Mouse (Mus musculus): Measurements from ENCODE around the gene Mad1l1.

Mad1l1 gene

DNA sequence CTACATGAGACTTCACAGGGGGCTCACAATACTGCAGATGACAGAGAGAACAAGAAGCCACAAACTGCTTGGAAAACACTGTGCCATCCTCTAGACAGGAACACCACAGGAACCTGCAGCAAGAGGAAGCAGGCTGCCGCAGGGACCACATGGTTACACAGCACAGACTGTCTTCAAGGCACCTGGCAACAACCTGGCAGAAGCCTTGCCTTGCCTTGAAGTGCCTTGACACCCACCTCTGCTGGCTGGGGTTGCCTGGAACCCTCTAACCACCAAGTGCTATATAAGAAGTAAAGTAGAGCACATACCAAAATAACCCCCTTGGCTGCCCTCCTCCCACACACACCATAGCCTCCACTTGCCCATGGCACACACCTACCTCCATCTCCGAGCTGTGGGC lies 177.8 kb downstream of the Mad1l1 start:
- peak; percentile 29 to 34 for DNase-seq (ENCODE audit: low spot score in 2 of 2)

- DNase-seq (ENCODE audit: low spot score in 2 of 2): no peak
These were observed 180.0 kb downstream of the Mad1l1 start for GRCm38 (mm10) chr5:140141336-140141735.

DNA sequence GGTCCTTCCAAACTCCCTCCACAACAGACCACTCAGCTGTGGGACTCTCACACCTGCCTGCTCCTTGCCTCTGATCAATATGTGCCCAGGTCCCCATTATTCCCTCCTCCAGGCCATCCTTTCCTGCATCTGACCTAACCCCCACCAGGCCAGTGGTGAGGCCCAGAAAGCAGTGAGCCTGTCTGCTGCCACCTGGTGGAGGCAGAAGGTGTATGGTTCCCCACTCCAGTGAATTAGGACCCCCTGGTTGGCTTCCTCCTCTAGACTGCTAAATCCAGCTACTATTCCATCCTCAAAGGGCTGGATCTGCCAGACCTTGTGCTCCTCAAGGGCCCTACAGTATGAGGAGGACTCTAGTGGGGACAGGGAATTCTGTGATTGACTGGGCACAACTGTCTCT lies 181.1 kb downstream of the Mad1l1 start:
- DNase-seq (ENCODE audit: low spot score in 2 of 2): peak; percentile 27 to 70

DNA sequence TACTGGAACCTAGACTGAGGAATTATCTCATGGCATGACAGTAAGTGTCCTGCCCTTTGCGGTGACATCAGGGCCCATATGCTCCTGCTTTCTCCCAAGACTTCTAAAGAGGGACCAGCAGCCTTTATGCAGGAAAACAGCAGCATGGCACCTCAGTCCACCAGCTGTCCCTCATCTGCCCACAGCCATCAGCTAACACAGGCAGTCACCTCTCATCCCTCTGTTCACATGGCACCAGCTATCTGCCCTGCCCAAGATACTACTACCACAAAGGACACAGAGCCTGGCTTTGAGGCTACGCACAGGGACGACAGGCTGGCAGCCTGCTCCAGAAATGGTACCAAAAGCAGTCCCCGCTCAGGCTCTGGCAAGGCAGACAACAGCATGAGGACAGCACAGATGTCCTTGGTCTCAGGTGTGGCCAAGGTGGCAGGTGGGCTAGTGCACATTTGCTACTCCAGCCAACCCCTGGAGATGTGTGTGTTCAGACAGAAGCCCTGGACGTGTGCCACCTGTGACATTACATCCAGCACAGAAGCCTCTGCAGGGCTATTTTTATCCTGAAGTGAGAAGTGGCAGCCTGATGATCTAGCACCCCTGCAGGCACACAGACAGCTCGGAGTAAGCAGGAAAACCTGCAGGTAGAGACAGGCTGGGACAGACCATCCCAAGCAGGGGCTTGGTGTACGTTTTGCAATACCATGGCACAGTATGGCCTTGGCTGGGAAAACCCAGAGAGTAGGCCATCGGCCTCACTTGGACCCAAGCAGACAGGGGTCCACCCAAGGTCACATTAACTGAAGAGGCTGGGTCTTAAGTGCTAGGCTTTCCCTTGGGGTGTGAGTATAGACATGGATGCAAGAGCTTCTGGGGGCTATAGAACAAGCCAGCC lies 185.4 kb downstream of the Mad1l1 start:
- DNase-seq (ENCODE audit: low spot score in 2 of 2): no peak

- DNase-seq (ENCODE audit: low spot score in 2 of 2): no peak
These were observed 187.3 kb downstream of the Mad1l1 start for GRCm38 (mm10) chr5:140134021-140134420.

DNA sequence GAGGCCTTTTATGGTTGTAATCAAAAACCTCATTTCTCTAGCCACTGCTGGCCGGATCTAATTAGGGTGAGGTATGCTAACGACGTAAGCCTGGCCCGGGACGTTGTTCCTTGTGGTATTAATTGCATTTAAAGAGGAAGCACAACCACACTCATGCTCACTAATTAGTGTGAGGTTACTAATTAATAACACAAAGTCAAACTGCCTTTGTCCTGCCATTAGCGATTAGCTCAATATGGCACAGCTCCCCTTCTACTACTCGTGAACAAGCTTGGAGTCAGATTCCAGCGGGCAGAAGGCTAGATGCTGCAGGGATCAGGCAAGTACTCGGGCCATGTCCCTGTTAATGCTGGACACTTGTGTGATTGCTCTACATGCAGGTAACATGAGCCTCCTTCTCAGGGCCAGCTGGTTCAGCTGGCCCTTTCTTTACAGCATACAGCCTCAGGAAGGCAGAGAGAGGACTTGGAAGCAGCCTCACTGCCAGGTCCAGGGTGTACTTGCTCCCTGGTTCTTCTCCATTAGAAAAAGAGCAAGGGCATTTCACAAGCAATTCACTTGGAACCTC lies 192.9 kb downstream of the Mad1l1 start:
- DNase-seq (ENCODE audit: low spot score in 2 of 2): no peak

GRCm38 (mm10) chr5:140127981-140128380 lies 193.4 kb downstream of the Mad1l1 start:
- DNase-seq (ENCODE audit: low spot score in 2 of 2): no peak

GRCm38 (mm10) chr5:140124626-140125025 lies 196.7 kb downstream of the Mad1l1 start:
- DNase-seq (ENCODE audit: low spot score in 2 of 2): no peak

- DNase-seq (ENCODE audit: low spot score in 2 of 2): no peak
These were observed 197.5 kb downstream of the Mad1l1 start for GRCm38 (mm10) chr5:140123640-140124366.

DNA sequence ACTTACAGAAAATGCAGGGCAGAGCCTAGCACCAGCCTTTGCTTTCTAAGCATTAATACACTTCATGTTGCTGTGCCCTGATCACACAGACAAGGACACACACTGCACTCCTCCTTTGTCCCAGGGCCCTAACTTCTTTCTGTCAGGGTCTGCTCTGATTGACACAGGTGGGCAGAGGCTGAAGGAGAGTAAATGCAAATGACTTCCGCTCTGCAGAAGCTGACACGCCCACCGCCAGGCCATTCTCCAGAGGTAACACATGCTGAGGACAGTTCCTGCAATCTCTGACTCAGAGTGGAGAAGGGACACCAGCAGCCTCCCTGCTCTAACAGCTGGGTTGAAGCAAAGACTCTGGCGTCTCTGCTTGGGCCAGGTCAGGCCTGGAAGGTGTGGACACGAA lies 198.2 kb downstream of the Mad1l1 start:
- DNase-seq (ENCODE audit: low spot score in 2 of 2): no peak

DNA sequence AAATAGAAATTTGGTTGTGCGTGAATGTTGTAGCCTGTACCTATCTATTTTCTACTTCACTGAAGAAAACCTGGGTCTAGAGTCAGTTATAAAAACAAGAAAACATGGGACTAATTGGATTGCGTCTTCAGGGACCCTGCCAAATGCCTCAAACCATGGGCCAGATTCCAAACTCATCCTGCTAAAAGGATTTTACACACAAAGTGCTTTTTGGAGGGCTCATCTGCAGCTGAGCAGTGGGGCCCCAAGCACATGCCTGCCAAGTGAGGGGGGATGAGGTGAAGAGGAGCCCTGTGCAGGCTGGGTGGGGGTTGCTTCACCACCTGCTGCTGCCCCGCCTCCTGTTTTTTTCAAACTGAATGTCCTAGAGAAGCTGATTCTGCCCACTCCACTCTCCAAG lies 199.4 kb downstream of the Mad1l1 start:
- peak; percentile 23 to 38 for DNase-seq (ENCODE audit: low spot score in 2 of 2)

DNA sequence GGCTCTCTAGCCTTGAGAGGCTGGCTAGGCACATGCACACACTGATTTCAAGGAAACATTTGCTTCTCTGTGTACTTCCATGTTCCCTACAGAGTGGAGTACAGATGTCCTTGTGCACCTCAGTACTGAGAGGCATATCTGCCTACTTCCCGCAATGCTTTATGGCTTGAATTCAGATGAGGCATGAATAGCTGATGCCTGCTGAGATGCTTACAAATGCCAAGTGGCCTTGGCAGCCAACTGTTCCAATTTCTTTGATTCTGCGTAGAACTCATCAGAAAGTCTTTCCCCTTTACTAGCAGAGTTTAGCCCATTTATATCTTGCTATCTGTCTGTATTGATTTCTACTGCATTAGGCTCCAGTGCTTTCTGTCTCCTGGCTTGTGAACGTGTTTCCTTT lies 202.4 kb downstream of the Mad1l1 start:
- no peak for DNase-seq (ENCODE audit: low spot score in 2 of 2)

DNA sequence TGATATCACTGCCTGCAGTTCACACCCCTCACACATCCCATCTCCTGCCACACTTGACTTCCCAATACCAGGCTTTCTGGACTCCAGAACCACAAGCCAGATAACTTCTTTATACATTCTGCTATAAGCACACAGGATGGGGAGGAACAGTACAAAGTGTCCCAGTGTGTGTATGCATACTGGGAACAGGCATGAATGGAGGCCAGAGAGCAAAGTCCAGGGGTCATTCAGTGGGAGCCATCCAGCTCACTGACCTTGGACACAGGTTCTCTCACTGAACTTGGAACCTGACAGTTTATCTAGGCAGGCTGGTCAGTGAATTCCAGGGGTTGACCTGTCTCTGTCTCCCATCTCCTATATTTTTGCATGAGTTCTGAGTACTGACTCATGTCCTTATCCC lies 203.4 kb downstream of the Mad1l1 start:
- no peak for DNase-seq (ENCODE audit: low spot score in 2 of 2)

DNA sequence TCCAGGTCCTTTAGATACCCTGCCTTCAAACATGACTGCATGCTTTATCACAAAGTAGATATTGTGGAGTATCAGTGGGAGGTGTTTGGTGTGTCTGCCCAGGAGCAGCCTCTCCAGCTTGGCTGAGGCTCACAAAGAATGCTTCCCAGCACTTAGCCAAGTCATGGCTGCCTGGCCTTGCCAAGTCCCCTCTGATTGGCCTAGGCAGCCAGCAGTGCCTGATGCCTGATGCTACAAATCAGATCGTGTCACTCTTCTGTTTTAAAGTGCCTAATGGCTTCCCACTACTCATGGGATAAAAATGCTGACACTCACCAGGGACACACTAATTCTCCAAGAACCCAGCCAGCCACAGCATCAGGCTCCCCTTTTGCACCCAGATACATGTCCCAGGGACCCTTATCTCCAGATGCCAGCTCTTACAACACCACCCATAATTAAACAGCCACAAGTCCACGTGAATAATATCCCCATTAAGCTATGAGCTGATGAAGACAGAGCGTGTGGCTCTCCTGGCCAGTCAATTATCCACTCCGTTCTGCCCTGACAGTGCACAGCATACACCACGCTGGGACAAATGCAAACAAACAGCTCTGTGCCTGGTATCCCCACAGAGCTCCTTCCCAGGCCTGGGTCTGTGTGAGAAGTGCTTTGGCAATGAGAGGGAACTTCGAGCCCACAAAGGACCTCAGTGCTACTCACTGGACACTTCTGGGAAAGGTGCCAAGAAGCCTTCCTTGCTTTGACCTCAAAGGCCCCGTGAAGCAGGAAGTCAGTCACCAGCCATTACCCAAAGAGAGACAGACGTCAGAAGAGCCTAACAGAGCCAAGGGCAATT lies 205.7 kb downstream of the Mad1l1 start:
- DNase-seq (ENCODE audit: low spot score in 2 of 2): no peak

- DNase-seq (ENCODE audit: low spot score in 2 of 2): peak; percentile 41 to 54
These were observed 206.8 kb downstream of the Mad1l1 start for GRCm38 (mm10) chr5:140114512-140115060.

DNA sequence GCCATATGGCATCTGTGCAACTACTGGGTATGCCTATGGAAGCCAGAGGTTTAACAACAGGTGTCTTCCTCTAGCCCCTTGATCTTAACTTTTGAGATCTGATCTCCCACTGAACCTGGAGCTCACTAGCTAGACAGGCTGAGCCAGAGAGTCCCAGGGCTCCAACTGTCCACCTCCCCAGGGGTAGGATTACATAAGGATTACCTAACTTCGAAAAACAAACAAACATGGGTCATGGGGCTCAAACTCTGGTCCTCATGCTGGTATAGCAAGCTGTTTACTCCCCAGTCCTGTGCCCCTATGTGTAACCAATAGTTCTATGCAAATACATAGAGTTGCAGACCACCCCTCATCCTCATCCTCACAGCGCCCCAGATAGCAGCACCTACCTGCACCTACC lies 208.1 kb downstream of the Mad1l1 start:
- no peak for DNase-seq (ENCODE audit: low spot score in 2 of 2)

- DNase-seq (ENCODE audit: low spot score in 2 of 2): no peak
These were observed 211.3 kb downstream of the Mad1l1 start for GRCm38 (mm10) chr5:140110024-140110423.

DNA sequence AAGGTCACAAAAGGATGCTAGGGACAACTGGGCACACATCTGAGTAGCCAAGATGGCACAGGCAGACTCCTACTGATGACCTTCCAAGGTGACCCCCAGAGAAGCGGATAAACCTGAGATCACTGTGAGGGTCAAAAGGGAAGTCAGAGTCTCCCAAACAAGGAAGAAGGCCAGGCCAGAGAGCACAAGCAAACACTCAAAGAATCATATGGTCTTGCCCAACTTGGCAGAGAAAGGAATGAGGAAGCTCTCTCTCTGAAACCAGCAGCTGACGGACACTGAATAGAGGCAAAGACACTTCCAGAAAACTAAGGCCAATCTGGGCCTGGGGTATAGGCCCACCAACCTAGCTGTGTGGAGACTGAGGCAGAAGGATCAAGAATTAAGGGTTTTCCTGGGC lies 213.4 kb downstream of the Mad1l1 start:
- no peak for DNase-seq (ENCODE audit: low spot score in 2 of 2)

DNA sequence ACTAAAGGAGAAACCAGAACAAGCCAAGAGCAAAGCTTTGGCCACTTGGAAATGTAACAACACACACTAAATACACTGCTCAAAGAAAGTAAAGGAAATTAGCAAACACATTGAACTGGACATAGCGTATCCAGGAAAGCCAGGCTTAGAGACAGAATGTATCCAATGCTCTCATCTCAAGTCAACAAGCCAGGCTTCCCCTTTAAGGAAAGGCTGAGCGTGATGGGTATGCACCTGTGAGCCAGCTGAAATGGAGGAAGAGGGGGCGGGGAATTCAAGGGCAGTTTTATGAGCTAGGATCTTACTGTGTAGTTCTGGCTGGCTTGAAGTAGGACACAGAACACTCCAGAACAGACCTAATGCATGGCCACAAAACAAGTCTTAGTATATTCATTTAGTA lies 215.3 kb downstream of the Mad1l1 start:
- DNase-seq (ENCODE audit: low spot score in 2 of 2): peak in 1 of 2 experiments; percentile 19

GRCm38 (mm10) chr5:140104891-140105290 lies 216.5 kb downstream of the Mad1l1 start:
- DNase-seq (ENCODE audit: low spot score in 2 of 2): no peak

DNA sequence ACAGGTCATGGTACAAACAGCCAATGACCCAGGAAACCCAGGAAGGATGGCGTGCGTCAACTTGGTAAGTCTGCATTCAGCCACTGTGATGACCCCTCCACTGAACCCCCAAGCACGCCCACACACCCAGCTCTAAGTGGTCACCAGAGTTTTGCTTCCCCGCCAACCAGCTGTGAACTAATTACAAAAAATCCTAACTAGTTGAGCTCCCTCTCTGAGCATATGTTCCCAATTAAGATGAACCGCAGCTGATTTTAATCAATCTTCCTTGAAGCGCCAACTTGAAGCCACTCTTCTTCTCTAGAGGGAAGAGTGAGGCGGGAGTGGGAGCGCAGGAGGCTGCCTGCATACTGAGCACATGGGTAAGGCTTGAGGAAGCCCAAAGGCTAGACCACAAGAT lies 218.6 kb downstream of the Mad1l1 start:
- DNase-seq (ENCODE audit: low spot score in 2 of 2): no peak
